Mouse (Mus musculus) intestine, postnatal 0 days (tissue): Measurements from ENCODE around the gene Nrxn3. TPM values are rescaled to one million over a fixed set of nuclear protein-coding genes. Genes with fewer than 3 reads are reported as not detected.

Experiments
- ATAC-seq: fragments of 200-750 bp; cut with Nextera tagmentation; 2 replicates; pipeline ENCODE4 v1.8.0; 2017; ENCODE audit warnings: mild to moderate bottlenecking, moderate TSS enrichment, moderate library complexity
- H3K27ac ChIP-seq: fragments of 300-500 bp; sonication (generic); 2 replicates; pipeline ENCODE4 v1.5.1; 2014; ENCODE audit warnings: mild to moderate bottlenecking, low read depth, low read length, moderate library complexity
- H3K27me3 ChIP-seq: fragments of 300-500 bp; sonication (generic); replicated peaks from 2 replicates; pipeline ENCODE4 v1.6.1; 2014; ENCODE audit warnings: low read length, mixed read lengths; ENCODE audit not compliant: control insufficient read depth, insufficient read depth
- H3K36me3 ChIP-seq: fragments of 300-500 bp; sonication (generic); 2 replicates; pipeline ENCODE4 v1.6.1; 2014; ENCODE audit warnings: mild to moderate bottlenecking, moderate library complexity; ENCODE audit not compliant: control insufficient read depth, insufficient read depth
- H3K4me1 ChIP-seq: fragments of 300-500 bp; sonication (generic); replicated peaks from 2 replicates; pipeline ENCODE4 v1.6.1; 2014; ENCODE audit warnings: antibody characterized with exemption, low read length, mixed read lengths; ENCODE audit not compliant: control insufficient read depth, insufficient read depth
- H3K4me2 ChIP-seq: fragments of 300-500 bp; sonication (generic); replicated peaks from 2 replicates; pipeline ENCODE4 v1.6.1; 2014; ENCODE audit warnings: low read depth, mild to moderate bottlenecking, moderate library complexity
- H3K4me3 ChIP-seq: fragments of 300-500 bp; sonication (generic); 2 replicates; pipeline ENCODE4 v1.5.1; 2014; ENCODE audit warnings: low read depth, low read length
- H3K9ac ChIP-seq: fragments of 300-500 bp; sonication (generic); 2 replicates; pipeline ENCODE4 v1.6.1; 2014; ENCODE audit warnings: mild to moderate bottlenecking, low read depth, low read length
- H3K9me3 ChIP-seq: fragments of 300-500 bp; sonication (generic); 2 replicates; pipeline ENCODE4 v1.6.1; 2016; ENCODE audit warnings: mixed run types; ENCODE audit not compliant: control insufficient read depth
- CTCF ChIP-seq: sonication (generic); IDR thresholded peaks from 2 replicates; pipeline ENCODE4 v1.5.1; 2016; ENCODE audit warnings: low read depth, mild to moderate bottlenecking, control low read depth, antibody characterized with exemption, moderate library complexity
- WGBS: fragments of 180-500 bp; shearing (Covaris S2); extraction: QIAGEN DNeasy Blood & Tissue Kit; methylation state at CpG from one replicate; pipeline ENCODE4 v1.1.7; 2014; 5-methylcytosine and 5-hydroxymethylcytosine counted together
- polyA plus RNA-seq: library from polyadenylated mRNA; unstranded; fragments of >200 nt; fragmentation: Nextera tagmentation; extraction: Ambion mirVana; gene quantifications from 2 replicates; pipeline ENCODE4 v1.2.1, GENCODE M21; 2015

Gene Nrxn3
- polyA plus RNA-seq, 1 experiment from 2014 or later = 0.47 TPM

DNA sequence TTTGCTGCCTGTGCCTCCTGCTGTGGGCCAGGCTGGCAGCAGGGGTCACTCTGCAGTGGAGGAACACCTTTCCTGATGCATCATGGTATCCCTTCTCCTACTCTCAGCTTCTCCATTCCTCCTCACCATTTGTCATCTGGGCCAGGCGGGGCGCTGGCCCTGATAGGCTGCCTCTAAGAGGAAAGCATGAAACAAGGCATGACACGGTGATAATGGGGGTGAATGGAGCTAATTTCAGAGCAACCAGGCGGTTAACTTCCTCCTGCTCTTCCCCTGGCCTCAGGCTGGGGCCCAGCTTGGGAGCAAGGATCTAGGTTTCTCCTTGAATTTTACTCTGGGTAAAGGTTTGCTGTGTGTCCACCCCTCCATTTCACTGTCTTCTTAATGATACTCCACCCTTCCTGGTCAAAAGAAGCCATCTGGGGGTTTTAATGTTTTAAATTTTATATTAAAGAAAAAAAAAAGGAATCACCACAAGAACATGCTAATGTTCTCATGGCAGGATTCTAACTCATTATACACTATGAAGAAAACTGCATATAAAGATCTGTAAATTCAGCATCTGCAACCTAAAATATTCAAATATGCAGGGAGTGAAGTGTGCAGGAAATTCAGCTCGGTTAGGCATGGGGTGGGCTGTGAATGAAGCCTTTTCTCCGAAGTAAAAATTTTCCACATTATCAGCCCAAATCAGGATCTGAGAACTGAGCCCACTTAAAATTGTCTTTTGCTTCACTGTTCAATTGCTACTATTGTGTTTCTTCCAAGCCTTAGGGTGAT lies 127.9 kb downstream of the Nrxn3 start:
- WGBS = 46% methylated on average over 6 of the region's 6 CpGs
- Histone ChIP-seq H3K4me3 (no peak overlapping the region), H3K27ac (no peak overlapping the region), H3K27me3 (no peaks in the 10 kb centered on the region), H3K4me1 (no peaks in the 10 kb centered on the region), H3K9ac (no peak overlapping the region), H3K4me2 (no peak overlapping the region), H3K36me3 (no peaks in the 10 kb centered on the region), H3K9me3 (no peaks in the 10 kb centered on the region)
- no peak for TF ChIP-seq CTCF
- no peak for ATAC-seq

DNA sequence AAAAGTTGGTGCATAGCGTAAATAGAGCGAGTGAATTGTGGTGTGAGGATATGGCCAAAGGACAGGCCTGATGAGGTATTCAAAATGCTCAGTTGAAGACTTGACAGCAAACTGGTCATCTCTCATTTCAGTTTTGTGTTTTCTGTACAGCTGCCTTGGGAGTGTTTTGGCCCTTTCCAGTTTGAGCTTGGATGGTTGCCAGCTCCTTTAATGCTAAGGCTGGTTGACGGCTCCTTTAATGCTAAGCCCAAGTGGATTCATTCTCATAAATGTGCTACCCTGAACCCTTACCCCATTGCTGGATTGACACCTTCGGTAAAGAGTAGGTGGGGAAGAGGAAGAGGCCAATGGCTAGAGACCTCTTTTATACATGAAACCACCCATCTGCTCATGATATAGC lies 131.4 kb downstream of the Nrxn3 start:
- no peak for TF ChIP-seq CTCF
- Histone ChIP-seq H3K4me1 (no peaks in the 10 kb centered on the region), H3K27ac (no peak overlapping the region), H3K9me3 (no peaks in the 10 kb centered on the region), H3K36me3 (no peaks in the 10 kb centered on the region), H3K4me3 (no peak overlapping the region), H3K4me2 (no peak overlapping the region), H3K27me3 (no peaks in the 10 kb centered on the region), H3K9ac (no peak overlapping the region)
- ATAC-seq = no peak
- 79% methylated on average over 4 of the region's 4 CpGs for WGBS

DNA sequence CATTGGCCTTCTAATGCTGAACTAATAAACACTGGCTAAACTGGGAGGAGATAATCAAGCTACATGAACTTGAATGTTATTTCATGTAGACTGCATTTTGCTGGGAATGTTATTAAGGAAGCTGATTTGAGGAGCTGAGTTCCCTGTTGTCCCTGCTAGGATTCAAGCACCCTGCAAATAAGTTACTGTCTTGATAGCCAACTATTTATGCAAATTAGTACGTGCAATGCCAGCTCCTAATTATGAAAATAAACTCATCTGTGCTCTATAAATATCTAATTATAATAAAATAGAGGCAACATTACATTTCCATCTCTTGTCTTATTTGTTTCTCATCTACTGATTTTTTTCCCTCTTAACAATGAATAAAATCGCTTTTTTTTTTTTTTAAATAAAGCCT lies 135.0 kb downstream of the Nrxn3 start:
- WGBS = 91% methylated on average over 2 of the region's 2 CpGs
- no peak for TF ChIP-seq CTCF
- Histone ChIP-seq H3K27me3 (no peaks in the 10 kb centered on the region), H3K4me1 (no peaks in the 10 kb centered on the region), H3K36me3 (no peaks in the 10 kb centered on the region), H3K4me3 (no peak overlapping the region), H3K9ac (no peak overlapping the region), H3K9me3 (no peaks in the 10 kb centered on the region), H3K27ac (no peak overlapping the region), H3K4me2 (no peak overlapping the region)
- ATAC-seq = no peak

DNA sequence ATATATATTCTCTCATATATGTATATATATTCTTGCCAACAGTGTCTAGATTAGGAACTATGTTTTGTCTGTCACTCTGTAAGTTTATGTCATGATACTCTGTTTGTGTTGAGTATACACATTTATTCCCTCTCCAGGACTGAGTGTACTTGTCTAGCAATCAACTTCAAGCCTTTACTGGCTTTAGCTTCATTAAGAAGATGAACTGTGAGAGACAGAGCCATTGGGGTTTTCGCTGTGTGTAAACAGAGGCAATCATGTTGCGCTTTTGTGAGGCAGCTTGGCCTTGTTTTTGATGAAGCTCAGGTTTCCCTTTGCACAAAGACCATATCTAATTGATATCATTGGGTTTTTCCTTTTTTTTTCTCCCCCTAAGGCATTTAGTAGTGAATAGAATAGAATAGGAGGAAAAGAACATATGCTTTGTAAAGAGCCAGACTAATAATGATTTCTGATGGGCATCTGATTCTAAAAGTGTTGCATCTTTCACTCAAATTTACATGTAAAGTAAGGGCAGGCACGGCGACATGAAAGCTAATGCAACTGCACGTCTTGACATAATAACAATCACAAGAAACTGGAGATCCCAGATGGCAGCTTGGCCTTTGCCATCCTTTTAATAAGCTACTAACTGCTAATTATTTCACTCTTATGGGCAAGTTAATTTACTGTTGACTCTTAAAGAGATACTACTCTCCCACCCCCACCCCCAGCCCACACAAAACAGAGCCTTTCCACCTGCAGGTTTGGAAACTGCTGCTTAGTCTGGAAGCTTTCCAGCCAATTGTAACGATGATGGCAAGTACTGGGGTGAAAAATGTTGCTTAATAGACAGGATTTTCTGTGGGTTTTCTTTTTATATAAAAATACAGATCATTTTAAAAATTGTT lies 137.0 kb downstream of the Nrxn3 start:
- Histone ChIP-seq H3K4me1 (no peaks in the 10 kb centered on the region), H3K4me2 (no peak overlapping the region), H3K9me3 (no peaks in the 10 kb centered on the region), H3K9ac (no peak overlapping the region), H3K27me3 (no peaks in the 10 kb centered on the region), H3K4me3 (no peak overlapping the region), H3K36me3 (no peaks in the 10 kb centered on the region), H3K27ac (no peak overlapping the region)
- TF ChIP-seq CTCF = no peak
- 70% methylated on average over 6 of the region's 6 CpGs for WGBS
- no peak for ATAC-seq

DNA sequence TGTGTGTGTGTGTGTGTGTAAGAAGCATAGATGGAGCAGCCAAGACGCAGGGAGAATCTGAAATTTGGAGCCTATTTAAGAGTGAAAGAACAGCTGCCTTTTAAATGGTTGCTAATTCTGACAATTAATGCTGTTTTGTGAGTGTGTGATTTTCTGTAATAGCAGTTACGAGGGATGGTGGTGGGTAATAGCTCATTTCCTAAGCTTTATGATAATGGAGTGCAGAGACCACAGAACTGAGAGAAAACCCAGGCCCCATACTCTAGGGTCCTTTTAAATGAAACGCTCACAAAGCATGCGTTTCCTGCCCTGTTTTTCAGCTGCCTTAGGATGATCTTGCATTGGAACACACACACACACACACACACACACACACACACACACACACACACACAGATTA lies 137.7 kb downstream of the Nrxn3 start:
- no peak overlapping the region for H3K9ac ChIP-seq
- ATAC-seq = no peak
- H3K4me2 ChIP-seq = no peak overlapping the region
- H3K9me3 ChIP-seq = no peaks in the 10 kb centered on the region
- 54% methylated on average over 4 of the region's 4 CpGs for WGBS
- H3K4me3 ChIP-seq = no peak overlapping the region
- no peaks in the 10 kb centered on the region for H3K4me1 ChIP-seq
- H3K27ac ChIP-seq = no peak overlapping the region
- H3K36me3 ChIP-seq = no peaks in the 10 kb centered on the region
- H3K27me3 ChIP-seq = no peaks in the 10 kb centered on the region
- no peak for TF ChIP-seq CTCF

DNA sequence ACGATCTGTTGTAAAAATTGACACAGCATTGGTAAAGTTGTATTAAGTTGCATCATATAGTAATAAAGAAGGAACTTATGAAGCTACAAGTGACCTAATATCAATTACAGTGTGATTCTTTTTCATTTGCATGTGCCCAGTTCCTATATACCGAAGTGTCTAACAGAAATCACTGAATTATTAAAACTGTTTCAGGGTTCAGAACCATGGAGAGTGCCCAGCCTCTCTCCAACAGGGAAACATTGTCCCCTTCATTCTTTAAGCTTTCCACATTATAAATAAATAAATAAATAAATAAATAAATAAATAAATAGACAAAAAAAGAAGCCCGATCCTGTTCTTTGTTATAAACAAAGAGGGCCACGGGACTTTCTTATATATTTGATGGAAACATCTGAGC lies 140.4 kb downstream of the Nrxn3 start:
- no peaks in the 10 kb centered on the region for H3K4me1 ChIP-seq
- H3K4me2 ChIP-seq = no peak overlapping the region
- 71% methylated on average over 4 of the region's 4 CpGs for WGBS
- no peaks in the 10 kb centered on the region for H3K27me3 ChIP-seq
- no peak overlapping the region for H3K4me3 ChIP-seq
- no peak for TF ChIP-seq CTCF
- no peak for ATAC-seq
- H3K9ac ChIP-seq = no peak overlapping the region
- H3K9me3 ChIP-seq = no peaks in the 10 kb centered on the region
- H3K36me3 ChIP-seq = no peaks in the 10 kb centered on the region
- H3K27ac ChIP-seq = no peak overlapping the region
